Mouse (Mus musculus): ENCODE data around the gene Asic2.

DNA sequence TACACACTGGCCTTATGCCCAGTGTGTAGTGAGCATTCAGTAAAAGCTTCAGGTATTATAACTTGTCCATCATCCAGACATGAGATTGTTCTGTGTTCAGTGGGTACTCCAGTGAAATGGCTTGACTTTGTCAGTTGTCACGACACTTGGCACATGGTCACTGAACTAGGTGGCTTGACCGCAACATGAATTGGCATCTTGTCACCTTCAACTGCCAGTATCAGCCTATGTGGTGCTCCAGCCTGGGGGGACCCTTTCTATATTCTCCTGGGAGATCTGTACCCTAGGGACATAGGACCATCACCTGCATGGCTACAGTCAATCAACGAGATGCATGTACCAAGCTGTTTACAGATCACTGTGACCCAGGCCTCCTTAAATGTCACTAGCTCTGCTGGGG is 910.8 kb downstream of the Asic2 start:
- TF ChIP-seq CTCF (conservative IDR thresholded peaks at IDR 0.05; ENCODE audit: low read length) (no peak), POU5F1 (IDR thresholded peaks at IDR 0.05; ENCODE audit: borderline replicate concordance, low read length) (no peak), NANOG (IDR thresholded peaks at IDR 0.05; ENCODE audit: borderline replicate concordance, low read length) (no peak)

Data from E14TG2a.4 (cell line).